Mouse (Mus musculus) CH12.LX (cell line): Measurements from ENCODE around the gene Wdcp. TPM values are rescaled to one million over a fixed set of nuclear protein-coding genes. Genes with fewer than 3 reads are reported as not detected.

Source experiments
- DNase-seq: peaks from one replicate; pipeline ENCODE4 v3.0.0-alpha.2; 2013; ENCODE audit errors: extremely low read depth
- H3K27ac ChIP-seq: 2 replicates; pipeline ENCODE4 v1.5.1; 2012; ENCODE audit warnings: low read depth, mild to moderate bottlenecking, control low read depth, moderate library complexity; ENCODE audit not compliant: insufficient read depth
- H3K27me3 ChIP-seq: replicated peaks from 2 replicates; pipeline ENCODE3; 2012; ENCODE audit warnings: inconsistent platforms
- H3K36me3 ChIP-seq, 2 experiments: replicated peaks in 1 of 2; 2 replicates each; pipeline versions ENCODE3 to v1.6.1; 2012; ENCODE audit warnings: inconsistent platforms in 1 of 2, low read length in 1 of 2, mild to moderate bottlenecking in 1 of 2, mixed read lengths in 1 of 2, moderate library complexity in 1 of 2; ENCODE audit not compliant: control insufficient read depth in 1 of 2, insufficient read depth in 1 of 2
- H3K4me1 ChIP-seq, 2 experiments: 2 replicates each; pipeline ENCODE4 v1.6.1; 2012; ENCODE audit warnings: inconsistent platforms in 1 of 2, moderate library complexity in 1 of 2; ENCODE audit not compliant: insufficient read depth in 2 of 2, control insufficient read depth in 1 of 2
- H3K4me2 ChIP-seq: 2 replicates; pipeline ENCODE4 v1.6.1; 2012; ENCODE audit warnings: low read depth, mild to moderate bottlenecking, control low read depth; ENCODE audit not compliant: poor library complexity, insufficient read depth, severe bottlenecking
- H3K4me3 ChIP-seq, 3 experiments: fragments of 150-350 bp in 1 of 3; sonication (generic) in 1 of 3; replicated peaks in 1 of 3; 2 replicates each; pipeline versions ENCODE3 to v1.5.1; 2011 to 2012; ENCODE audit warnings: low read depth in 2 of 3, low read length in 2 of 3, mild to moderate bottlenecking in 2 of 3, moderate library complexity in 2 of 3, control low read depth in 1 of 3, improper control_type of control experiment in 1 of 3, inconsistent platforms in 1 of 3, mixed read lengths in 1 of 3; ENCODE audit not compliant: poor library complexity in 1 of 3
- H3K79me2 ChIP-seq: replicated peaks from 2 replicates; pipeline ENCODE4 v1.6.1; 2012; ENCODE audit warnings: mild to moderate bottlenecking, moderate library complexity; ENCODE audit not compliant: control insufficient read depth, poor library complexity, insufficient read depth, severe bottlenecking; ENCODE audit errors: extremely low read depth
- H3K9ac ChIP-seq: 2 replicates; pipeline ENCODE4 v1.6.1; 2012; ENCODE audit warnings: low read depth, mild to moderate bottlenecking, control low read depth, moderate library complexity; ENCODE audit not compliant: insufficient read depth
- H3K9me3 ChIP-seq: replicated peaks from 2 replicates; pipeline ENCODE3; 2012; ENCODE audit warnings: low read length, inconsistent platforms, mixed read lengths
- BHLHE40 ChIP-seq: IDR thresholded peaks from 2 replicates; pipeline ENCODE4 v1.6.1; 2011; ENCODE audit warnings: mild to moderate bottlenecking, low read depth, low read length, improper control_type of control experiment
- CHD2 ChIP-seq: IDR thresholded peaks from 2 replicates; pipeline ENCODE4 v1.6.1; 2011; ENCODE audit warnings: low read length, improper control_type of control experiment
- CTCF ChIP-seq, 2 experiments: IDR thresholded peaks in 1 of 2; conservative IDR thresholded peaks in 1 of 2; 2 replicates each; pipeline ENCODE4 v1.5.1; 2011 to 2012; ENCODE audit warnings: low read depth in 2 of 2, low read length in 2 of 2, improper control_type of control experiment in 1 of 2, inconsistent platforms in 1 of 2, mild to moderate bottlenecking in 1 of 2, moderate library complexity in 1 of 2
- E2F4 ChIP-seq: IDR thresholded peaks from 2 replicates; pipeline ENCODE4 v1.6.1; 2011; ENCODE audit warnings: low read depth, low read length, improper control_type of control experiment; ENCODE audit not compliant: insufficient replicate concordance
- ETS1 ChIP-seq: conservative IDR thresholded peaks from 2 replicates; pipeline ENCODE4 v1.6.1; 2012; ENCODE audit warnings: low read depth, mild to moderate bottlenecking, inconsistent platforms, low read length, improper control_type of control experiment, moderate library complexity
- GABPA ChIP-seq: IDR thresholded peaks from 2 replicates; pipeline ENCODE4 v1.6.1; 2012; ENCODE audit warnings: low read depth, low read length, improper control_type of control experiment, inconsistent platforms; ENCODE audit not compliant: insufficient replicate concordance
- JUN ChIP-seq: IDR thresholded peaks from 2 replicates; pipeline ENCODE4 v1.6.1; 2011; ENCODE audit warnings: low read depth, mild to moderate bottlenecking, low read length, improper control_type of control experiment, moderate library complexity; ENCODE audit not compliant: insufficient read depth
- MAX ChIP-seq: IDR thresholded peaks from 2 replicates; pipeline ENCODE4 v1.6.1; 2011; ENCODE audit warnings: low read length, improper control_type of control experiment
- MAZ ChIP-seq: IDR thresholded peaks from 2 replicates; pipeline ENCODE4 v1.6.1; 2012; ENCODE audit warnings: low read depth, mild to moderate bottlenecking, inconsistent platforms, low read length, improper control_type of control experiment, moderate library complexity
- MYC ChIP-seq: IDR thresholded peaks from 2 replicates; pipeline ENCODE4 v1.6.1; 2011; ENCODE audit warnings: low read depth, mild to moderate bottlenecking, improper control_type of control experiment, low read length
- NELFE ChIP-seq: IDR thresholded peaks from 2 replicates; pipeline ENCODE4 v1.6.1; 2011; ENCODE audit warnings: low read depth, low read length, improper control_type of control experiment
- NRF1 ChIP-seq: IDR thresholded peaks from 2 replicates; pipeline ENCODE4 v1.6.1; 2014; ENCODE audit warnings: low read depth, mild to moderate bottlenecking, inconsistent platforms, low read length, improper control_type of control experiment, moderate library complexity
- PAX5 ChIP-seq: IDR thresholded peaks from 2 replicates; pipeline ENCODE4 v1.6.1; 2012; ENCODE audit warnings: low read length, inconsistent platforms, mixed read lengths
- POLR2AphosphoS2 ChIP-seq: IDR thresholded peaks from 2 replicates; pipeline ENCODE4 v1.6.1; 2011; ENCODE audit warnings: low read depth, low read length, improper control_type of control experiment
- RAD21 ChIP-seq: IDR thresholded peaks from 2 replicates; pipeline ENCODE4 v1.6.1; 2011; ENCODE audit warnings: low read depth, mild to moderate bottlenecking, low read length, improper control_type of control experiment, moderate library complexity
- RCOR1 ChIP-seq: conservative IDR thresholded peaks from 2 replicates; pipeline ENCODE4 v1.6.1; 2012; ENCODE audit warnings: low read depth, mild to moderate bottlenecking, inconsistent platforms, low read length, improper control_type of control experiment
- SIN3A ChIP-seq: IDR thresholded peaks from 2 replicates; pipeline ENCODE4 v1.6.1; 2012; ENCODE audit warnings: low read length, improper control_type of control experiment, inconsistent platforms
- TCF12 ChIP-seq: IDR thresholded peaks from 2 replicates; pipeline ENCODE4 v1.6.1; 2014; ENCODE audit warnings: low read depth, mild to moderate bottlenecking, inconsistent platforms, low read length, improper control_type of control experiment
- UBTF ChIP-seq: IDR thresholded peaks from 2 replicates; pipeline ENCODE4 v1.6.1; 2012; ENCODE audit warnings: low read depth, mild to moderate bottlenecking, inconsistent platforms, low read length, improper control_type of control experiment, moderate library complexity
- USF2 ChIP-seq: conservative IDR thresholded peaks from 2 replicates; pipeline ENCODE4 v1.6.1; 2011; ENCODE audit warnings: low read depth, low read length, improper control_type of control experiment
- ZC3H11A ChIP-seq: IDR thresholded peaks from 2 replicates; pipeline ENCODE4 v1.6.1; 2012; ENCODE audit warnings: low read depth, mild to moderate bottlenecking, inconsistent platforms, low read length, improper control_type of control experiment
- dilution Hi-C: fragments of 300-500 bp; cut with MboI; formaldehyde crosslinking; loops from 2 replicates; pipeline ENCODE4 v1.14.3; 2020; ENCODE audit warnings: low sequenced_read_pairs; ENCODE audit not compliant: extremely low pct_unique_long_range_greater_than_20kb, extremely low pct_ligation_motif_present
- in situ Hi-C: fragments of 300-500 bp; cut with MboI; formaldehyde crosslinking; loops from 3 replicates; pipeline ENCODE4 v1.14.3; 2019; ENCODE audit warnings: low sequenced_read_pairs, low pct_ligation_motif_present, low pct_unique_long_range_greater_than_20kb, mixed read lengths
- polyA plus RNA-seq: library from polyadenylated mRNA; unstranded; fragments of >175 nt; gene quantifications from 2 replicates; pipeline ENCODE4 v1.2.1, GENCODE M21; 2012; ENCODE audit warnings: low read depth; ENCODE audit not compliant: insufficient read length
- total RNA-seq, 2 experiments: library from RNA; depleted of rRNA; stranded (reverse); fragments of 300-350 nt in 1 of 2; fragments of >200 nt in 1 of 2; gene quantifications; 2 replicates each; pipeline ENCODE4 v1.2.3; 2012 to 2014

Wdcp gene
- total and polyA plus RNA-seq, 3 experiments, result 8.9 to 31.3 (median 18.9) TPM

DNA sequence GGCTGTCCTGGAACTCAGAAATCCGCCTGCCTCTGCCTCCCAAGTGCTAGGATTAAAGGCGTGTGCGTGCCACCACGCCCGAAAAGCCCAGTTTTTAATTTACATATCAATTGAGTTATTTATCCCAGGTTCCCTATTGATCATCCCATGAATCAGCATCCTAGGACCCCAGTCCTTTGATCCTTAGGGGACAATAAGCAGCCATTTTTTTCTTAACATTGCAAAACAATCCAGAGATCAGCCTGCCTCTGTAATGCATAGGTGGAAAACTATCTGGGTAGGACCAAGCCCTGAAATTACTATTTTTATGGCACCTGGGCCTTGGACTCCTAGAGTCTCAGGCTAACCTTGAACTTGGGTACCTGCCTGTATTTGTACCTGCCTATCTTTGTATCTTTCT lies 54.9 kb downstream of the Wdcp start:
- no peak overlapping the region for H3K4me3 ChIP-seq
- no peak overlapping the region for H3K9ac ChIP-seq
- TF ChIP-seq UBTF, result no peak
- TF ChIP-seq USF2, result no peak
- TF ChIP-seq ZC3H11A, result no peak
- TF ChIP-seq MAX, result no peak
- no peak for TF ChIP-seq MAZ
- no peak for TF ChIP-seq BHLHE40
- no peak for TF ChIP-seq RCOR1
- no peak for TF ChIP-seq E2F4
- no peak for TF ChIP-seq GABPA
- no peak for TF ChIP-seq ETS1
- TF ChIP-seq NRF1, result no peak
- TF ChIP-seq SIN3A, result no peak
- no peak for TF ChIP-seq POLR2AphosphoS2
- no peak for TF ChIP-seq JUN
- no peak for TF ChIP-seq PAX5
- no peak for TF ChIP-seq TCF12
- TF ChIP-seq NELFE, result no peak
- no peak for TF ChIP-seq CHD2
- TF ChIP-seq MYC, result no peak
- peaks cover 3 to 29% of the 10 kb centered on the region in 2 experiments for H3K36me3 ChIP-seq
- no peak overlapping the region for H3K27ac ChIP-seq
- DNase-seq, result no peak
- H3K9me3 ChIP-seq, result no peaks in the 10 kb centered on the region
- H3K27me3 ChIP-seq, result no peaks in the 10 kb centered on the region
- H3K4me2 ChIP-seq, result no peak overlapping the region
- in situ Hi-C loops, result no loop called here
- H3K4me1 ChIP-seq, result no peaks in the 10 kb centered on the region
- H3K79me2 ChIP-seq, result no peaks in the 10 kb centered on the region; the same call in none of the 2 replicates
- dilution Hi-C loops, result no loop called here

DNA sequence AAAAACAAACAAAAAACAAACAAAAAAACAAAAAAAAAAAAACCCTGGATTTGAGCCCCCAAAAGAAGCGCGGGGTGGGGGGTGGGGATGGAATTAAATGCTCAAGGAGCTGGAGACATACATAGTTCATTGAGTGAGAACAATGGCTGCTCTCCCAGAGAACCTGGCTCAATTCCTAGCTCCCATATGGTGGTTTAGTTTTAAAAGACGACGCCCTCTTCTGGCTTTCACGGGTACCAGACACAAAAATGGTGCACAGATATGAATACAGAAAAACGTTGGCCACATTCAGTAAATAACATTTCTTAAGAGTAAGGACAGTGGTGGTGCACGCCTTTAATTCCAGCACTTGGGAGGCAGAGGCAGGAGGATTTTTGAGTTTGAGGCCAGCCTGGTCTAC lies 62.8 kb downstream of the Wdcp start:
- Histone ChIP-seq H3K4me2 (peak overlapping the region; percentile 82), H3K27ac (no peak overlapping the region)
- in situ Hi-C loops, result loop anchor here (25.0 kb wide), 1 partner anchor 1344 kb away; the partner anchor contains the start of gene Dtnb

More for the DNA sequence above, 62.8 kb downstream of the Wdcp start:
- Histone ChIP-seq H3K27me3 (no peaks in the 10 kb centered on the region), H3K9ac (no peak overlapping the region)
- dilution Hi-C loops, result no loop called here
- no peak for DNase-seq
- TF ChIP-seq RAD21 (no peak), CTCF (conservative IDR thresholded peaks at IDR 0.05 in 1 of 2, IDR thresholded peaks at IDR 0.05 in 1 of 2; ENCODE audit: low read depth in 2 of 2, low read length in 2 of 2) (peak in 1 of 2 experiments; percentile 30; a peak in 2 of 4 replicates)
- TF ChIP-seq, all 38 proteins: peak for 1
- H3K36me3 ChIP-seq, result peaks cover 3 to 21% of the 10 kb centered on the region in 2 experiments
- H3K79me2 ChIP-seq, result peaks cover 10% of the 10 kb centered on the region; the same call in 1 of the 2 replicates
- peaks cover 0 to 24% of the 10 kb centered on the region in 2 experiments; a peak in 2 of 4 replicates for H3K4me1 ChIP-seq
- H3K4me3 ChIP-seq, result no peak overlapping the region
- H3K9me3 ChIP-seq, result no peaks in the 10 kb centered on the region
